In the genomic region with DNA sequence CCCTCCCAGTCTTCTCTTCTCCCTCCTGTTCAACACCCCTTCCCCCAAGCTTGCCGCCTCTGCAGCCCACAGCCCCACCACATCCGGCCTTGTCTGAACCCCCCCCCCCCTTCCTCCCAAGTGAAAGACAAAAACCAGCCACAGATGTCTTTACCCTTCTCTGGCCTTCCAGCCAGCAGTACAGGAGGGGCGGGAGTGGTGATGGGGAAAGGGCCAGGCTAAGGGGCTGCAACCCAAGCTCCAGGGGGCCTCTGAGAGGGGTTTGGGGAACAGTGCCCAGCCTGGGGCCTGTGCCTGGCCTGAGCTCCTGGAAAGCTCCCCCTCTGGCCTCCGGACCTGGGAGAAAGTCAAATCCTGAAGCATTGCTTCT, we compare ENCODE assay signal across 9 mouse cellular contexts. TPM values are rescaled to one million over a fixed set of nuclear protein-coding genes. Genes with fewer than 3 reads are reported as not detected.
DNase-seq lines count a peak whose midpoint lies in the region; ATAC-seq and TF ChIP-seq lines count a peak whose summit lies in the region.
"Had no signal": no experiment of that assay in that cellular context is flagged by ENCODE, and none has a peak within 500 bp of the region (broad histone marks: within the 10 kb centered on the region; RNA-seq: fewer than 3 reads in every experiment).

No protein-coding gene starts in this region.

- H3K4me3 ChIP-seq in forebrain, embryonic 10.5 days, result 0 out of 2 replicates have a peak overlapping the region, but pooled peaks have one; percentile 14
- H3K4me3 ChIP-seq in forebrain, embryonic 14.5 days (ENCODE audit: low read depth, low read length), result no peak overlapping the region
- H3K4me3 ChIP-seq in midbrain, embryonic 12.5 days, result no peak overlapping the region
- no peak overlapping the region for H3K4me3 ChIP-seq in midbrain, postnatal 0 days (ENCODE audit: low read depth, low read length)
- no peak overlapping the region for H3K4me3 ChIP-seq in liver, embryonic 12.5 days

- no peaks in the 10 kb centered on the region for H3K36me3 ChIP-seq in forebrain, embryonic 10.5 days (replicated peaks)
- no peaks in the 10 kb centered on the region for H3K36me3 ChIP-seq in forebrain, embryonic 14.5 days (ENCODE audit: control insufficient read depth, insufficient read depth, low read length)
- no peaks in the 10 kb centered on the region for H3K36me3 ChIP-seq in midbrain, embryonic 12.5 days
- no peaks in the 10 kb centered on the region for H3K36me3 ChIP-seq in midbrain, postnatal 0 days (ENCODE audit: insufficient read depth, low read length)
- no peaks in the 10 kb centered on the region for H3K36me3 ChIP-seq in liver, embryonic 12.5 days

- peaks cover 55% of the 10 kb centered on the region for H3K4me1 ChIP-seq in forebrain, embryonic 10.5 days
- H3K4me1 ChIP-seq in forebrain, embryonic 14.5 days (ENCODE audit: control insufficient read depth, insufficient read depth, low read length), result peaks cover 12% of the 10 kb centered on the region; the same call in 1 of the 2 replicates
- H3K4me1 ChIP-seq in midbrain, embryonic 12.5 days, result peaks cover 27% of the 10 kb centered on the region
- H3K4me1 ChIP-seq in midbrain, postnatal 0 days (ENCODE audit: insufficient read depth, low read length), result no peaks in the 10 kb centered on the region
- peaks cover 42% of the 10 kb centered on the region for H3K4me1 ChIP-seq in liver, embryonic 12.5 days

- no peak for DNase-seq in forebrain, embryonic 10.5 days (ENCODE audit: extremely low spot score, low spot score)
- no peak for DNase-seq in forebrain, embryonic 14.5 days (ENCODE audit: low spot score)
- DNase-seq in midbrain, postnatal 0 days (ENCODE audit: low spot score), result no peak
- DNase-seq in thymus, postnatal 36 days, result peak; percentile 81 to 85
- no peak for DNase-seq in ovary, postnatal 10 days (ENCODE audit: low spot score)
- DNase-seq in natural killer cell, adult 2 months (ENCODE audit: low spot score in 2 of 2), result no peak
- DNase-seq: cerebellum, adult 11-12 months had no signal

- H3K4me2 ChIP-seq in forebrain, embryonic 14.5 days (ENCODE audit: low read length), result no peak overlapping the region
- no peak overlapping the region for H3K4me2 ChIP-seq in midbrain, embryonic 12.5 days (replicated peaks)
- no peak overlapping the region for H3K4me2 ChIP-seq in midbrain, postnatal 0 days (ENCODE audit: low read depth, low read length, poor library complexity, severe bottlenecking)
- H3K4me2 ChIP-seq in liver, embryonic 12.5 days, result 0 out of 2 replicates have a peak overlapping the region, but pooled peaks have one; percentile 10

- H3K27me3 ChIP-seq in forebrain, embryonic 10.5 days (ENCODE audit: poor library complexity, severe bottlenecking), result peaks cover 7% of the 10 kb centered on the region; the same call in 1 of the 2 replicates
- no peaks in the 10 kb centered on the region for H3K27me3 ChIP-seq in forebrain, embryonic 14.5 days (replicated peaks; ENCODE audit: control insufficient read depth, insufficient read depth, low read length)
- H3K27me3 ChIP-seq in midbrain, embryonic 12.5 days, result 0 out of 2 replicates have a peak, but pooled peaks cover 7% of the 10 kb centered on the region
- H3K27me3 ChIP-seq in midbrain, postnatal 0 days (ENCODE audit: insufficient read depth, low read length), result no peaks in the 10 kb centered on the region
- H3K27me3 ChIP-seq in liver, embryonic 12.5 days (replicated peaks), result peaks cover 62% of the 10 kb centered on the region

- peak overlapping the region; percentile 84 for H3K27ac ChIP-seq in forebrain, embryonic 10.5 days
- H3K27ac ChIP-seq in forebrain, embryonic 14.5 days (ENCODE audit: low read depth, low read length), result no peak overlapping the region; the same call in 1 of the 2 replicates
- peak overlapping the region; percentile 74 for H3K27ac ChIP-seq in midbrain, embryonic 12.5 days (replicated peaks)
- no peak overlapping the region for H3K27ac ChIP-seq in midbrain, postnatal 0 days (ENCODE audit: low read depth, low read length)
- peak overlapping the region; percentile 69 for H3K27ac ChIP-seq in liver, embryonic 12.5 days

- no peak for ATAC-seq in forebrain, embryonic 14.5 days
- peak; percentile 24; the same call in 1 of the 2 replicates for ATAC-seq in midbrain, embryonic 12.5 days (ENCODE audit: low FRiP score, low read depth)
- no peak for ATAC-seq in midbrain, postnatal 0 days (ENCODE audit: low FRiP score)
- no peak for ATAC-seq in liver, embryonic 12.5 days

- no peak overlapping the region for H3K9ac ChIP-seq in forebrain, embryonic 14.5 days (ENCODE audit: low read length)
- no peak overlapping the region for H3K9ac ChIP-seq in midbrain, embryonic 12.5 days (replicated peaks)
- no peak overlapping the region for H3K9ac ChIP-seq in midbrain, postnatal 0 days (replicated peaks; ENCODE audit: low read length, poor library complexity, severe bottlenecking)
- no peak overlapping the region for H3K9ac ChIP-seq in liver, embryonic 12.5 days

- 46% methylated on average over 4 of the region's 4 CpGs for WGBS in forebrain, embryonic 10.5 days
- WGBS in forebrain, embryonic 14.5 days, result 45% methylated on average over 3 of the region's 4 CpGs
- WGBS in midbrain, embryonic 12.5 days, result 45% methylated on average over 2 of the region's 4 CpGs
- WGBS in midbrain, postnatal 0 days, result 42% methylated on average over 4 of the region's 4 CpGs
- WGBS in liver, embryonic 12.5 days (ENCODE audit: insufficient replicate concordance), result 8% methylated on average over 3 of the region's 4 CpGs

- H3K9me3 ChIP-seq in forebrain, embryonic 10.5 days, result no peaks in the 10 kb centered on the region
- H3K9me3 ChIP-seq in forebrain, embryonic 14.5 days (replicated peaks; ENCODE audit: control insufficient read depth, low read length), result no peaks in the 10 kb centered on the region
- no peaks in the 10 kb centered on the region for H3K9me3 ChIP-seq in midbrain, embryonic 12.5 days
- H3K9me3 ChIP-seq in midbrain, postnatal 0 days (ENCODE audit: low read length), result no peaks in the 10 kb centered on the region
- no peaks in the 10 kb centered on the region for H3K9me3 ChIP-seq in liver, embryonic 12.5 days (replicated peaks)

- no peak for TF ChIP-seq CTCF in midbrain, postnatal 0 days (IDR thresholded peaks at IDR 0.05)

RNA-seq across cellular contexts. Expression of a gene that starts 7.0 kb away (rescaled TPM):
- 0.25 and 0.30 TPM in 2 replicates for polyA plus RNA-seq in forebrain, embryonic 10.5 days (2016; fragmentation: Nextera tagmentation; extraction: Ambion mirVana)
- not detected in 2 replicates for polyA plus RNA-seq in forebrain, embryonic 14.5 days (2014; fragmentation: Nextera tagmentation; extraction: Ambion mirVana)
- polyA plus RNA-seq in midbrain, embryonic 12.5 days (2016; fragmentation: Nextera tagmentation; extraction: Ambion mirVana), result 0.11 TPM in 1 of 2 replicates, not detected in the other
- total RNA-seq in midbrain, postnatal 0 days (2014; rRNA removed), result not detected in 2 replicates
- polyA plus RNA-seq in midbrain, postnatal 0 days (2015; fragmentation: Nextera tagmentation; extraction: Ambion mirVana), result not detected in 2 replicates
- 0.39 and 0.44 TPM in 2 replicates for polyA plus RNA-seq in liver, embryonic 12.5 days (2016; fragmentation: Nextera tagmentation; extraction: Ambion mirVana)

RNA-seq across cellular contexts. Expression of a gene that starts 58.8 kb away (rescaled TPM):
- polyA plus RNA-seq in forebrain, embryonic 10.5 days (2016; fragmentation: Nextera tagmentation; extraction: Ambion mirVana), result 0.49 and 0.81 TPM in 2 replicates
- polyA plus RNA-seq in forebrain, embryonic 14.5 days (2014; fragmentation: Nextera tagmentation; extraction: Ambion mirVana), result 0.08 TPM in 1 of 2 replicates, not detected in the other
- 0.12 and 0.19 TPM in 2 replicates for polyA plus RNA-seq in midbrain, embryonic 12.5 days (2016; fragmentation: Nextera tagmentation; extraction: Ambion mirVana)
- total RNA-seq in midbrain, postnatal 0 days (2014; rRNA removed), result 0.38 TPM in 2 replicates
- polyA plus RNA-seq in midbrain, postnatal 0 days (2015; fragmentation: Nextera tagmentation; extraction: Ambion mirVana), result 0.17 and 0.26 TPM in 2 replicates
- polyA plus RNA-seq in liver, embryonic 12.5 days (2016; fragmentation: Nextera tagmentation; extraction: Ambion mirVana), result 0.17 and 0.39 TPM in 2 replicates

Comparison
In these comparisons a context has a peak if more than half of its experiments do, and no peak if none do; other contexts are left out.
1. H3K27ac ChIP-seq: peak in forebrain, embryonic 10.5 days (single experiment), midbrain, embryonic 12.5 days (single experiment) and liver, embryonic 12.5 days (single experiment); none in forebrain, embryonic 14.5 days (single experiment) and midbrain, postnatal 0 days (single experiment).
2. DNase-seq: peak in thymus, postnatal 36 days (2 of 2); none in forebrain, embryonic 10.5 days (single experiment), forebrain, embryonic 14.5 days (single experiment), midbrain, postnatal 0 days (single experiment), ovary, postnatal 10 days (single experiment) and natural killer cell, adult 2 months (0 of 2).